Mouse (Mus musculus) forebrain, embryonic 16.5 days (tissue): ENCODE data around the gene Tulp3. TPM values are rescaled to one million over a fixed set of nuclear protein-coding genes. Genes with fewer than 3 reads are reported as not detected.

Experiments
- ATAC-seq: fragments of 200-750 bp; cut with Nextera tagmentation; 2 replicates; pipeline ENCODE4 v1.8.0; 2017; ENCODE audit warnings: mild to moderate bottlenecking, moderate library complexity
- H3K27ac ChIP-seq: fragments of 300-500 bp; sonication (generic); 2 replicates; pipeline ENCODE4 v1.5.1; 2014; ENCODE audit warnings: low read length, control low read depth
- H3K27me3 ChIP-seq: fragments of 300-500 bp; sonication (generic); replicated peaks from 2 replicates; pipeline ENCODE4 v1.6.1; 2014; ENCODE audit warnings: low read length; ENCODE audit not compliant: control insufficient read depth, insufficient read depth
- H3K36me3 ChIP-seq: fragments of 300-500 bp; sonication (generic); 2 replicates; pipeline ENCODE4 v1.6.1; 2014; ENCODE audit not compliant: control insufficient read depth, insufficient read depth
- H3K4me1 ChIP-seq: fragments of 300-500 bp; sonication (generic); replicated peaks from 2 replicates; pipeline ENCODE4 v1.6.1; 2014; ENCODE audit warnings: low read length; ENCODE audit not compliant: control insufficient read depth, insufficient read depth
- H3K4me2 ChIP-seq: fragments of 300-500 bp; sonication (generic); 2 replicates; pipeline ENCODE4 v1.6.1; 2014; ENCODE audit warnings: mild to moderate bottlenecking, low read length, control low read depth
- H3K4me3 ChIP-seq: fragments of 300-500 bp; sonication (generic); replicated peaks from 2 replicates; pipeline ENCODE4 v1.5.1; 2014; ENCODE audit warnings: mild to moderate bottlenecking, low read length, control low read depth
- H3K9ac ChIP-seq: fragments of 300-500 bp; sonication (generic); replicated peaks from 2 replicates; pipeline ENCODE4 v1.6.1; 2014; ENCODE audit warnings: low read depth, low read length, control low read depth
- H3K9me3 ChIP-seq: fragments of 300-500 bp; sonication (generic); 2 replicates; pipeline ENCODE4 v1.6.1; 2016; ENCODE audit warnings: low read length; ENCODE audit not compliant: control insufficient read depth
- WGBS: fragments of 180-500 bp; shearing (Covaris S2); extraction: QIAGEN DNeasy Blood & Tissue Kit; methylation state at CpG from one replicate; pipeline ENCODE4 v1.1.7; 2014; 5-methylcytosine and 5-hydroxymethylcytosine counted together
- polyA plus RNA-seq: library from polyadenylated mRNA; unstranded; fragments of >200 nt; fragmentation: Nextera tagmentation; extraction: Ambion mirVana; gene quantifications from 2 replicates; pipeline ENCODE4 v1.2.1, GENCODE M21; 2015

Gene Tulp3
- polyA plus RNA-seq, 1 experiment from 2014 or later = 17.3 TPM

GRCm38 (mm10) chr6:128301891-128302290, 53.8 kb downstream of the Tulp3 start:
- H3K4me1 ChIP-seq = peaks cover 14% of the 10 kb centered on the region
- no peak for ATAC-seq
- H3K4me3 ChIP-seq = no peak overlapping the region
- no peak overlapping the region for H3K9ac ChIP-seq
- H3K9me3 ChIP-seq = peaks cover 3% of the 10 kb centered on the region
- 86% methylated on average over 3 of the region's 3 CpGs for WGBS
- no peak overlapping the region for H3K4me2 ChIP-seq
- H3K36me3 ChIP-seq = no peaks in the 10 kb centered on the region
- peaks cover 35% of the 10 kb centered on the region for H3K27me3 ChIP-seq
- H3K27ac ChIP-seq = no peak overlapping the region

- Histone ChIP-seq H3K27me3 (peaks cover 35% of the 10 kb centered on the region), H3K9me3 (peaks cover 3% of the 10 kb centered on the region), H3K27ac (no peak overlapping the region), H3K9ac (no peak overlapping the region), H3K36me3 (no peaks in the 10 kb centered on the region), H3K4me2 (no peak overlapping the region), H3K4me1 (peaks cover 19% of the 10 kb centered on the region), H3K4me3 (no peak overlapping the region)
- no peak for ATAC-seq
- 40% methylated on average over 11 of the region's 11 CpGs for WGBS
These were observed 54.2 kb downstream of the Tulp3 start for GRCm38 (mm10) chr6:128301458-128301857.

GRCm38 (mm10) chr6:128300134-128301001, 55.3 kb downstream of the Tulp3 start, which contains the start of gene Tead4:
Tead4 (minus strand) TSS chr6:128300823.
- WGBS = under 1% methylated on average over 60 of the region's 81 CpGs
- no peak within 1 kb of the TSS for H3K27ac ChIP-seq
- H3K4me1 ChIP-seq = peaks cover 25% of the 10 kb centered on the region
- no peaks in the 10 kb centered on the region for H3K36me3 ChIP-seq
- peak within 1 kb of the TSS; percentile 63 for H3K4me3 ChIP-seq
- H3K9ac ChIP-seq = peak within 1 kb of the TSS; percentile 61
- peak within 1 kb of the TSS; percentile 96 for H3K4me2 ChIP-seq
- H3K27me3 ChIP-seq = peaks cover 35% of the 10 kb centered on the region
- H3K9me3 ChIP-seq = peaks cover 3% of the 10 kb centered on the region
- ATAC-seq = peak; percentile 63

GRCm38 (mm10) chr6:128299292-128300133, 56.1 kb downstream of the Tulp3 start:
- Histone ChIP-seq H3K4me3 (peak overlapping the region; percentile 63), H3K4me2 (peak overlapping the region; percentile 96), H3K36me3 (no peaks in the 10 kb centered on the region), H3K9ac (peak overlapping the region; percentile 61), H3K27ac (no peak overlapping the region), H3K27me3 (peaks cover 35% of the 10 kb centered on the region), H3K4me1 (peaks cover 25% of the 10 kb centered on the region), H3K9me3 (peaks cover 3% of the 10 kb centered on the region)
- peak; percentile 43 for ATAC-seq
- WGBS = 1% methylated on average over 25 of the region's 25 CpGs

GRCm38 (mm10) chr6:128298246-128298645, 57.4 kb downstream of the Tulp3 start:
- Histone ChIP-seq H3K9ac (no peak overlapping the region), H3K9me3 (peaks cover 3% of the 10 kb centered on the region), H3K4me1 (peaks cover 25% of the 10 kb centered on the region), H3K27me3 (peaks cover 35% of the 10 kb centered on the region), H3K27ac (no peak overlapping the region), H3K4me3 (no peak overlapping the region), H3K4me2 (no peak overlapping the region), H3K36me3 (no peaks in the 10 kb centered on the region)
- no peak for ATAC-seq
- 56% methylated on average over 7 of the region's 7 CpGs for WGBS

GRCm38 (mm10) chr6:128296750-128297393, 58.8 kb downstream of the Tulp3 start:
- Histone ChIP-seq H3K9me3 (no peaks in the 10 kb centered on the region), H3K4me1 (peaks cover 25% of the 10 kb centered on the region), H3K4me3 (no peak overlapping the region), H3K4me2 (no peak overlapping the region), H3K36me3 (no peaks in the 10 kb centered on the region), H3K27me3 (peaks cover 30% of the 10 kb centered on the region), H3K27ac (no peak overlapping the region), H3K9ac (no peak overlapping the region)
- 32% methylated on average over 11 of the region's 11 CpGs for WGBS
- ATAC-seq = no peak

GRCm38 (mm10) chr6:128295876-128296749, 59.5 kb downstream of the Tulp3 start:
- WGBS = 25% methylated on average over 6 of the region's 6 CpGs
- ATAC-seq = peak; percentile 25

GRCm38 (mm10) chr6:128291284-128291683, 64.4 kb downstream of the Tulp3 start:
- H3K27ac ChIP-seq = no peak overlapping the region
- ATAC-seq = no peak
- no peaks in the 10 kb centered on the region for H3K36me3 ChIP-seq
- no peaks in the 10 kb centered on the region for H3K9me3 ChIP-seq
- H3K4me1 ChIP-seq = peaks cover 5% of the 10 kb centered on the region
- no peak overlapping the region for H3K4me3 ChIP-seq
- no peak overlapping the region for H3K9ac ChIP-seq
- H3K27me3 ChIP-seq = no peaks in the 10 kb centered on the region
- 64% methylated on average over 5 of the region's 5 CpGs for WGBS
- H3K4me2 ChIP-seq = no peak overlapping the region

More at GRCm38 (mm10) chr6:128295876-128296749, 59.5 kb downstream of the Tulp3 start:
- Histone ChIP-seq H3K27me3 (peaks cover 25% of the 10 kb centered on the region), H3K4me3 (no peak overlapping the region), H3K27ac (no peak overlapping the region), H3K36me3 (no peaks in the 10 kb centered on the region), H3K9me3 (no peaks in the 10 kb centered on the region), H3K4me1 (peaks cover 25% of the 10 kb centered on the region), H3K4me2 (no peak overlapping the region), H3K9ac (no peak overlapping the region)
